Mouse (Mus musculus): ENCODE results near the gene Klre1.
A peak's percentile ranks its signal among the peaks of the same experiment; 100 is the strongest.

Gene Klre1

GRCm38 (mm10) chr6:129577605-129578004 lies at the start of gene Klre1:
Gene Klre1 (plus strand): TSS chr6:129577905.
- DNase-seq (ENCODE audit: low spot score), result no peak

DNA sequence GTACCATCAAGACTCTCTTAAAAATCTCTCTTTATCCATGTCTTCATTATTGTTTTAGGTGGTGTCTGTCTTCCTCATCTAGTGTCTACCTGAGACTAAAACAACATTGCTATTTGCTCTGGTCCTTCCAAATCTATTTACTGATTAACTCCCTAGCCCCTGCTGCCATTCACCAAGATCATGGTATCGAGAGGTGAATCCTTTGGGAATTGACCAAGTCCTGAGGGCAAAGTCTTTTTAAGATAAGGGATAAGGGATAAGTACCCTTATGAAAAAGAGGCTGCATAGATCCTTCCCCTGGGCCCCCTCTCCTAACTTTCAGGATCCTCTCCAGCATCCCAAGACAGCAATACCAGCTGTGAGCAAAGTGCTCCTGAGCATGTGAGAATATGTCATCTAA lies 48.1 kb upstream of the Klre1 start:
- DNase-seq (ENCODE audit: low spot score), result peak; percentile 49

DNA sequence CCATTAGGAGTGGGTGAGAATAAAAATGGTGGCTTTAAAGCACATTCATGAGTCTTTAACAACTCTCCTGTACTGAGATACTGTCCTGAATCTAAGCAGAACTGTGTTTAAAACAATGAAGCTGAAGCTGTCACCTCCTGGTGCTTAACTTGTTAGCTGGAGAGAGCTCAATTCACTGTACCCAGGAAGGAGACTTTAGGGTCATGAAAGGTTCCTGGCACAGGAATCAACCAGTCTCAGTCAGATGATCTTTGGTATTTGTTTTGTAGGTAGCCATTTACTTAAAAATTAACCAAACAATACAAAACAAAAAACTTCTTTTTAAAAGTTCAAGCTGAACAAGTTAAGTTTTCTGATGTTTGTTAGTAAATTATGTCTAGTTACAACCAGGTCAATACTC lies 47.4 kb upstream of the Klre1 start:
- DNase-seq (ENCODE audit: low spot score), result no peak

DNA sequence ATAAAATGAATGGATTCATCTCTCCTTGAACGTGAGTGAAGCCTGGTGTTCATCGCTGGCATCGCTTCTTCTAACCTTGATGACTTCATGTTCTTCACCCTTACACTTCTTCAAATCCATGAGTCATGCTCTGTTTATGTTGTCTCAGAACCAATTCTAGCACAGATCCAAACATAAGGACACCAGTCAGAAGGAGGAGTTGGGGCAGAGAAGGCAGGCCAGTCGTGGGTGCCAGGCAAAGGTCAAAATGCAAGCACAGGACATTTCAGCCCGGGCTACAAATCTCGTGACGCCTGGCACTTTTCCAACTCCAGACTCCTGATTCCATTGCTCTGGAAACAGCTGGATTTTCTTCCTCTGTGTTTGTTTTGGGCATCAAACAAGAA lies 45.2 kb upstream of the Klre1 start:
- DNase-seq (ENCODE audit: low spot score), result peak; percentile 84

GRCm38 (mm10) chr6:129532942-129533860 lies 44.5 kb upstream of the Klre1 start, which contains the start of gene Gabarapl1:
Gene Gabarapl1 (plus strand): TSS chr6:129533160.
- peak; percentile 87 for DNase-seq (ENCODE audit: low spot score)

GRCm38 (mm10) chr6:129534057-129534456 lies 43.6 kb upstream of the Klre1 start:
- DNase-seq (ENCODE audit: low spot score), result peak; percentile 28

DNA sequence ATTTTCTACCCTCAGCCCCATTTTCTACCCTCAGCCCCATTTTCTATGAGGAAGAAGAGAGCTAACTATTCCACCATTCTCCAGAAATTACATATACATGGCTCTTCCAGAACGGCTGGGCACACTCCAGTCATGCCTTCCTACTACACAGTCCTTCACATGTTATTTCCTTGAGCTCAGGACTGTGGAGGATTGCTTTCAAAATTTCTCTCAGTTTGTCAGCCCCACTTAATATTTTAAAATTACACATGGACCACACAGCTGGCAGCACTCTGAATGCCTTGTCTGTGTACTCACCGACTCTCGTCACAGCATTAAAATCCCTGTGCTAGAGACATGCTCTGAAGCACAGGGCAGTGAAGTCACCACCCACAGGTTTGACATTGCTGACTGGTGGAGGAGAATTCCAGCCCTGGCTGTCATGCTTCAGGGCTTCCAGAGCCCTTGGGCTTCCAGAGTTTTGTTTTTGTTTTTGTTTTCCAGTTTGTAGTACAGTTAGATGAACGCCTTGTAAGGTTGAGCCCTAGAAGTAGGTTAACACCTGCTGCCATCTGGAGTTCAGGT lies 43.0 kb upstream of the Klre1 start:
- DNase-seq (ENCODE audit: low spot score), result no peak

DNA sequence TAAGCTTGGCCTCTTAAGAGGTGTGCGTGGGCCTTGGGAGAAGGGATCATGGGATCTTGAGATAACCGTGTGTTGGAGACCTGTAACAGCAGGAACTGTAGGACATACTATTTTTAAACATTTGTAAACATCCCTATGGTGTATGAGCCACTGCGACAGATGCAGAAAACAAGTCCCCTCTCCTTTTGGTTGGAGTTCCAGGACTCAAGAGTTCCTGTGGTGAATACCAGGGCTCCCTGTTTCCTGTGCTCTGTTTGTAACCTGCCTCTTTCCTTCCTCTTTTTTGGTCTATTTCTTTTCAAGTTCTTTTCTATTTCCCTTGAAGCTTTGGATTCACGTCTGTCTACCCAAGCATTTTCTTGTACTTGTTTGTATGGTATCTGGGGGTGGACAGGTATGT lies 42.0 kb upstream of the Klre1 start:
- DNase-seq (ENCODE audit: low spot score), result no peak

GRCm38 (mm10) chr6:129538555-129538954 lies 39.1 kb upstream of the Klre1 start:
- DNase-seq (ENCODE audit: low spot score), result no peak

DNA sequence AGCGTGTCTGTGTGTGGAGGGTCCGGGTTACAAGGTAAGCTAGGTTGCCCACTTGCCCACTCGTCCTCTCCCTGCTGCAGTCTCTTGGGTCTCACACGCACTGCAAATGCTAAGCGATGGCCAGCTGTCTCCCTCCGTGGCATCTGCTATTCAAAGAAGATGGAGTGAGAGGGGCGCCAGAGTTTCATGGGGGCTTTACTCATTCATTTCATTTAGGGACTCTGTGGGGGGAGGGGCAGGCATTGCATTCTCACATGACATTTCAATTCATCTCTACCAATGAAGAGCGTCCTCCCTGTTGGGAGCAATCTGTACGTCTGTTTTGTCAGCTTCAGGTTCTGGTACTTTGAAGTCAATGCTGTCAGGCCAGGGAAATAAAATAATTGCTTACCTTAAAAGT lies 35.8 kb upstream of the Klre1 start:
- DNase-seq (ENCODE audit: low spot score), result no peak

GRCm38 (mm10) chr6:129542540-129542939 lies 35.2 kb upstream of the Klre1 start:
- no peak for DNase-seq (ENCODE audit: low spot score)

DNA sequence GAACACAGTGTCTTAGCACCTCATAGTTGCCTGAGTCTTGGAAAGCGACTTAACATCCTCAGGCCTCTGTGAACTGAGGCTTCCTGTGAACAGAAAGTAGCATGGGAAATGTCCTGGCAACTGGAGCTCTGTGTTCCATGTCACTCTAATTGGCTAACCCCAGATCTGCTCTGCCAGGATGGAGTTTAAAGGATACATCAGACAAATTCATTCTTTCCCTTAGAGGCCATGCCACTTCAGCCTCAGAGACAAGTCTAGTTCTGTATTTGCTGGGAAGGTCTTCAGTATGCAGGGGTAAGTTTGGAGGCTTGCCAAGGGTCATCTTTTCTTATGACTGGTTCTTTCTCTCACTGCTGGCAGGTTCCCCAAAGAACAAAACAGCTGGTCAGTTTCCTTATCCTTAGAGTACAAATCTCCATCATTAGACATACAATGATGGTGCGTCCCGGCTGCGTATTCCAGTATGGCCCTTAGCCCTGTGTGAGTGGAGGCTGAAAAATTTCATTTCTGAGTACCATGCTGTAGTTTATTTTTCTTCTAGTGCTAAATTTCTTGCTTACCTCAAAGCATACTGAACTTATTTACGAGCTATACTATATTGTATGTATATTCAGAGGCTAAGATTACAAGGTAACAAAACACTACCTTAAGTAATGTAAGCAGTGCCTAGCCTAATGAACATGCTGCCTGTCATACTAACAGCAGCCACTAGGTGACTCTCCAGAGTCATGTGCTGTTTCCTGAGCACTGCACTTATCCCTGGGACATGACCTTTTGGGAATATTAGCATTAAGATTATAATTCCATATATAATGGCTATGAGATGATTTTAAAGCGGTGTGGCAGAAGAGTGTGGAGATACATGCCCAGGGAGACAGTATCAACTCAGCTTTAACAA lies 33.7 kb upstream of the Klre1 start:
- no peak for DNase-seq (ENCODE audit: low spot score)

GRCm38 (mm10) chr6:129547277-129547676 lies 30.4 kb upstream of the Klre1 start:
- DNase-seq (ENCODE audit: low spot score), result no peak

DNA sequence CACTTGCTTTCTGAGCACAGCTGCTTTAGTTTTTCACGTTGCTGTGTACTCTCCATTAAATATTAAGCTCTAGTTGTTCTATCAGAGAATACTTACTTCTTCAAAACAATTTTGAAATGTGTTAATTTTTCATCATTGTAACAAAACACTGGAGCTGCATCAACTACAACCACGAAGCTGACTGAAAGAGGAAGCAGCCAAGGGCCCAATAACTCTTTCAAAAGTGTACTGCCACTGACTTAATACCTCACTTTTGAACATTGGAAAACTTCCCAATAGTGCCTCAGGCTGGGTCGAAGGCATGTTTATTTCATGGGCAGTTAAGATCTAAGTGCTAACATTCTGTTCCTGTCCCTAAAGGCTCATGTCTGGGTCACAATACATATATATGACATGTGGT lies 29.7 kb upstream of the Klre1 start:
- DNase-seq (ENCODE audit: low spot score), result no peak

GRCm38 (mm10) chr6:129557298-129558023 lies 20.2 kb upstream of the Klre1 start:
- DNase-seq (ENCODE audit: low spot score), result no peak

DNA sequence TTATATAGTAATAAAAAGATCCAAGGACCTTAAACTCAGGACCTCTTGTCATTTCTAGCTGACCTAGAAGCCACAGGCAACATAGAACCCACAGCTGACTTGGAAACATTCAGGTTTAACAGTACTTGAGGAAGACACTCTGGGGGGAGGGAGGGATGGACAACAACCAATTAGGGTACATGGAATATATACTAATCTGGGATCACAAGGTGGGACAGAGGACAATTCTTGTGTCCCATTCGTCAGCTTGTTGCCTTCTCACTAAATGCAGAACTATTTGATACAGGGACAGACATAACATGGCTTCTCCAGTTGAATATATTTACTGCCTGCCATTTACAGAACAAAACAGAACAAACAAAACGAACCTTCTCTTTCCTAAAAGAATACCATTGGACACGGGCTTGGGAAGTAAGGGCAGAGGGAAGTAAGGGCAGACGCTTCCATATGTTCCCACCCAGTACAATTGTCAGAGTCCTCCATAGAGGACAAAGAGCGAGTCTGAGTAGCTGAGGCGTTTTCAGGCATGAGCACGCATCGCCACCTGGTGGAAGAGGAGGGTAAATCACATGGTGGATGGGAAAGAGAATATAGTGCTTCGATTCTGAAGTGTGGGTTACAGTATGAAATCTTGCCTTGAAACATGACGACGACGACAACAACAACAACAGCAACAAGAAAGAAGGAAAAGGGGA lies 18.6 kb upstream of the Klre1 start:
- DNase-seq (ENCODE audit: low spot score), result peak; percentile 44

GRCm38 (mm10) chr6:129559641-129560027 lies 18.1 kb upstream of the Klre1 start:
- DNase-seq (ENCODE audit: low spot score), result no peak

- no peak for DNase-seq (ENCODE audit: low spot score)
Observed at GRCm38 (mm10) chr6:129565257-129565656, 12.4 kb upstream of the Klre1 start.

DNA sequence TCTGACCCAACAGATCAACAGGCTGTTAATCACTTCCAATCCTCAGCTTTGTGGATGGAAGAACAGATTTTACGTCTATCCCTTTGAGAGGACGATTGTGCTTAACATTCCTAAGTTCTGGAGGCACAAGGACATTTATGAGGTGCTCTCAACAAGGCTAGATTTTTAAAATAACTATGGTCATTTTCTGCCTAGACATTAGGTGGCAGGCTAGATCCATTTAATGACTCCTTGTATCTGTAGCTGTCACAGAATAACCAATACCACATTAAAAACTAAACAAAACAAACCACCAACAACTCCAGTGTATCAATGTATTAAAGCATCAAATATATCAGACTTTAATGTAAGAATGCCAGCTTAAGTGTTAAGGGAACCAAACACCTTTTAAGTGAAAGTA lies 2.4 kb upstream of the Klre1 start:
- no peak for DNase-seq (ENCODE audit: low spot score)

GRCm38 (mm10) chr6:129581274-129581673 lies 3.6 kb downstream of the Klre1 start:
- no peak for DNase-seq (ENCODE audit: low spot score)

DNA sequence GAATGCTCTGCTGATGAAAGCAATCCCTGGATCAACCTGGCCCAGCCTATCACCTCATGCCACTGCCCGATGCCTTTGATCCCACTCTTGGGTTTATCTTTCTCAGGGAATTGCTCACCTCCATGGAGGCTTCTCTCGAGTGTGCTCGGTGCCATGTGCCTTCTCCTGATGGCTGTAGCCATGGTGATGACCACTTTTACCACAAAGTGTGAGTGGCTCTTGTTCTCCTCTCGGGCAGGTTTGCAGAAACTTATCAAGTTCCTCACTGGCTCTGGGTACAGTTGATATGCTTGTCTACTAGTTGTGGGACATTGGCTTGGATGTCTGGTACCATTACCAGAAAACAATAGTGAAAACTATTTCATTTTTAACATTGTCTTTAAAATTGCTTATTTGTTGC lies 4.2 kb downstream of the Klre1 start:
- DNase-seq (ENCODE audit: low spot score), result no peak
